Mouse (Mus musculus) neural tube, embryonic 11.5 days (tissue): ENCODE measurements at regions not wholly inside any gene's neighbourhood (a gene's known extent, or its start where the extent isn't known, plus 50 kb on each side); places are given as distances from the start of the nearest gene placed in this dataset.

ENCODE experiments used
- ATAC-seq: fragments of 200-750 bp; cut with Nextera tagmentation; 2 replicates; pipeline ENCODE4 v1.8.0; 2017; ENCODE audit warnings: moderate number of reproducible peaks, mild to moderate bottlenecking, moderate TSS enrichment, moderate library complexity; ENCODE audit not compliant: insufficient read depth, low FRiP score, low TSS enrichment
- DNase-seq: peaks from one replicate; pipeline ENCODE4 v3.0.0-alpha.2; 2015; ENCODE audit warnings: low spot score
- H3K27ac ChIP-seq: fragments of 300-500 bp; sonication (generic); 2 replicates; pipeline ENCODE4 v1.5.1; 2014; ENCODE audit warnings: low read depth, mild to moderate bottlenecking, low read length
- H3K27me3 ChIP-seq: fragments of 300-500 bp; sonication (generic); 2 replicates; pipeline ENCODE4 v1.6.1; 2014; ENCODE audit warnings: mild to moderate bottlenecking, low read length, mixed read lengths; ENCODE audit not compliant: control insufficient read depth, insufficient read depth
- H3K36me3 ChIP-seq: fragments of 300-500 bp; sonication (generic); 2 replicates; pipeline ENCODE4 v1.6.1; 2014; ENCODE audit warnings: mild to moderate bottlenecking, low read length, moderate library complexity, mixed read lengths; ENCODE audit not compliant: control insufficient read depth, insufficient read depth
- H3K4me1 ChIP-seq: fragments of 300-500 bp; sonication (generic); 2 replicates; pipeline ENCODE4 v1.6.1; 2014; ENCODE audit warnings: low read length, mixed read lengths; ENCODE audit not compliant: control insufficient read depth, insufficient read depth
- H3K4me2 ChIP-seq: fragments of 300-500 bp; sonication (generic); 2 replicates; pipeline ENCODE4 v1.6.1; 2014; ENCODE audit warnings: low read depth, mild to moderate bottlenecking, moderate library complexity
- H3K4me3 ChIP-seq: fragments of 300-500 bp; sonication (generic); 2 replicates; pipeline ENCODE4 v1.5.1; 2014; ENCODE audit warnings: low read depth, low read length
- H3K9ac ChIP-seq: fragments of 300-500 bp; sonication (generic); 2 replicates; pipeline ENCODE4 v1.6.1; 2014; ENCODE audit warnings: mild to moderate bottlenecking, low read length
- H3K9me3 ChIP-seq: fragments of 300-500 bp; sonication (generic); 2 replicates; pipeline ENCODE4 v1.6.1; 2016; ENCODE audit warnings: low read length; ENCODE audit not compliant: control insufficient read depth
- WGBS: fragments of 180-500 bp; shearing (Covaris S2); extraction: QIAGEN DNeasy Blood & Tissue Kit; methylation state at CpG from one replicate; pipeline ENCODE4 v1.1.7; 2014; 5-methylcytosine and 5-hydroxymethylcytosine counted together

GRCm38 (mm10) chr8:49769829-49770228 is 926.1 kb upstream of the Tenm3 start:
- H3K4me3 ChIP-seq, result no peak overlapping the region
- H3K4me2 ChIP-seq, result no peak overlapping the region
- H3K4me1 ChIP-seq, result no peaks in the 10 kb centered on the region
- H3K27ac ChIP-seq, result no peak overlapping the region
- WGBS, result 29% methylated on average over 4 of the region's 4 CpGs
- ATAC-seq, result no peak
- H3K27me3 ChIP-seq, result no peaks in the 10 kb centered on the region
- no peaks in the 10 kb centered on the region for H3K9me3 ChIP-seq
- no peak overlapping the region for H3K9ac ChIP-seq
- DNase-seq, result no peak
- H3K36me3 ChIP-seq, result no peaks in the 10 kb centered on the region

GRCm38 (mm10) chr8:49738043-49738442 is 894.3 kb upstream of the Tenm3 start:
- no peaks in the 10 kb centered on the region for H3K9me3 ChIP-seq
- H3K27me3 ChIP-seq, result no peaks in the 10 kb centered on the region
- H3K9ac ChIP-seq, result no peak overlapping the region
- ATAC-seq (no peak), DNase-seq (no peak)
- no peaks in the 10 kb centered on the region for H3K36me3 ChIP-seq
- WGBS, result 70% methylated on average over 6 of the region's 6 CpGs
- H3K27ac ChIP-seq, result no peak overlapping the region
- H3K4me2 ChIP-seq, result no peak overlapping the region
- H3K4me1 ChIP-seq, result no peaks in the 10 kb centered on the region
- no peak overlapping the region for H3K4me3 ChIP-seq

- Histone ChIP-seq H3K36me3 (no peaks in the 10 kb centered on the region), H3K27ac (no peak overlapping the region), H3K9me3 (no peaks in the 10 kb centered on the region), H3K27me3 (no peaks in the 10 kb centered on the region), H3K4me2 (no peak overlapping the region), H3K9ac (no peak overlapping the region), H3K4me3 (no peak overlapping the region), H3K4me1 (no peaks in the 10 kb centered on the region)
- WGBS, result 10% methylated on average over 2 of the region's 2 CpGs
- ATAC-seq (no peak), DNase-seq (no peak)
Observed at GRCm38 (mm10) chr8:49729156-49729555, 885.4 kb upstream of the Tenm3 start.

GRCm38 (mm10) chr8:49712371-49712770 is 868.6 kb upstream of the Tenm3 start:
- no peaks in the 10 kb centered on the region for H3K4me1 ChIP-seq
- H3K4me3 ChIP-seq, result no peak overlapping the region
- DNase-seq (no peak), ATAC-seq (no peak)
- no peaks in the 10 kb centered on the region for H3K9me3 ChIP-seq
- no peaks in the 10 kb centered on the region for H3K36me3 ChIP-seq
- no peaks in the 10 kb centered on the region for H3K27me3 ChIP-seq
- H3K4me2 ChIP-seq, result no peak overlapping the region
- 92% methylated on average over 2 of the region's 2 CpGs for WGBS
- H3K9ac ChIP-seq, result no peak overlapping the region
- no peak overlapping the region for H3K27ac ChIP-seq

- no peak for ATAC-seq
- no peaks in the 10 kb centered on the region for H3K9me3 ChIP-seq
- WGBS, result 12% methylated on average over 1 of the region's 1 CpGs
- H3K4me2 ChIP-seq, result no peak overlapping the region
- H3K9ac ChIP-seq, result no peak overlapping the region
- no peaks in the 10 kb centered on the region for H3K4me1 ChIP-seq
- no peaks in the 10 kb centered on the region for H3K36me3 ChIP-seq
- H3K27me3 ChIP-seq, result no peaks in the 10 kb centered on the region
- DNase-seq, result peak; percentile 15
- H3K4me3 ChIP-seq, result no peak overlapping the region
- H3K27ac ChIP-seq, result no peak overlapping the region
Observed at GRCm38 (mm10) chr8:49708701-49709100, 865.0 kb upstream of the Tenm3 start.

- no peak overlapping the region for H3K4me3 ChIP-seq
- no peaks in the 10 kb centered on the region for H3K9me3 ChIP-seq
- no peak overlapping the region for H3K27ac ChIP-seq
- H3K4me1 ChIP-seq, result no peaks in the 10 kb centered on the region
- H3K36me3 ChIP-seq, result no peaks in the 10 kb centered on the region
- 89% methylated on average over 4 of the region's 4 CpGs for WGBS
- DNase-seq (no peak), ATAC-seq (no peak)
- H3K9ac ChIP-seq, result no peak overlapping the region
- no peaks in the 10 kb centered on the region for H3K27me3 ChIP-seq
- H3K4me2 ChIP-seq, result no peak overlapping the region
Observed at GRCm38 (mm10) chr8:49699058-49699457, 855.3 kb upstream of the Tenm3 start.

- H3K36me3 ChIP-seq, result no peaks in the 10 kb centered on the region
- 75% methylated on average over 2 of the region's 2 CpGs for WGBS
- ATAC-seq (no peak), DNase-seq (no peak)
- no peak overlapping the region for H3K27ac ChIP-seq
- H3K27me3 ChIP-seq, result no peaks in the 10 kb centered on the region
- no peaks in the 10 kb centered on the region for H3K9me3 ChIP-seq
- no peak overlapping the region for H3K4me3 ChIP-seq
- no peak overlapping the region for H3K4me2 ChIP-seq
- H3K9ac ChIP-seq, result no peak overlapping the region
- no peaks in the 10 kb centered on the region for H3K4me1 ChIP-seq
Observed at GRCm38 (mm10) chr8:49696709-49697108, 853.0 kb upstream of the Tenm3 start.
